Mouse (Mus musculus) lung, postnatal 14 days (tissue): ENCODE results near the gene Arrdc2.
A peak's percentile ranks its signal among the peaks of the same experiment; 100 is the strongest.

Experiments used
- DNase-seq: peaks from one replicate; pipeline ENCODE4 v3.0.0; 2021

Arrdc2 gene

DNA sequence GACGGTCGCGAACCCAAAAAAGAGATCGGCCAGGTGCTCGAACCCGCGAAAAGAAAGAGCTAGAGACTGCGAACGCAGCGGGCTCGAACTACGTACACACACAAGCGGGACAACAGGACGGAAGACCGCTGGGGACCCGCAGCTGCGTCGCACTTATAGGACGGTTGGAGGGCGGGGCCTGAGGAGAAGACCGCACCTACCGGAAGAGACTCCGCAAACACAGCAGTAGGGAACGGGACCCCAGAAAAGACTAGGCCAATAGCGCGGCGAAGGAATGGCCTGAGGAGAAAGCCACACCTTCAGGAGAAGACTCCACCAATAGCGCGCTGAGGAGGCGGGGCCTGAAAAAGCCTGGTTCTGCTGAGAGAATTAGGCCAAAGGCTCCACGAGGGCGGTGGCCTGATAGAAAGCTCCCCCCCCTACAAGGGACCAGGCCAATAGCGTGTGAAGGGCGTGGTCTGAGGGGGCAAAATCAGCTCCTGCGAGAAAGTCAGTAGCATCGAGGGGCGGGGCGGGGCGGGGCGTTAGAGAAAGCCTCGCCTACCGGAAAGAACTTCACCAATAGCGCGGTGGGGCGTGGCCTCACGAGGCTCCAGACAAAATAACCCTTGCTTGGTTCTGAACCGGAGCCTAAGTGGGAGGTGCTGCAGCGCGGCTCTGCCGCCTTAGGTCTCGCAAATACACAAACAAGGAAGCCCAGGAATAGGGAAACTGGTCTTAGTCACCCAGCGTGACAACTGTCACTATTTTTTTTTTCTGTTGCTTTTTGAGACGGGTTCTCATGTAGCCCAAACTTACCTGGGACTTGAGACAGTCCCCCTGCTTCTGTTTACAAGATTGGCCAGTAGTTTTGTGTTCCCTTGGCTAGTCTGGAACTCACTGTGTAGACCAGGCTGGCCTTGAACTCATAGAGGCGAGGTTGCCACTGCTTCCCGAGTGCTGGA is at the start of gene Arrdc2:
TSS of gene Arrdc2 (minus strand) at position 313 of the 944 bp plus-strand sequence.
- DNase-seq: peak; percentile 99

- no peak for DNase-seq
These were observed 48.1 kb upstream of the Arrdc2 start for GRCm38 (mm10) chr8:70887669-70888068.

- peak; percentile 51 for DNase-seq
These were observed 46.1 kb upstream of the Arrdc2 start for GRCm38 (mm10) chr8:70885612-70886011.

GRCm38 (mm10) chr8:70884683-70885082 is 45.2 kb upstream of the Arrdc2 start:
- DNase-seq: no peak

GRCm38 (mm10) chr8:70884186-70884585 is 44.7 kb upstream of the Arrdc2 start:
- no peak for DNase-seq

- no peak for DNase-seq
These were observed 41.0 kb upstream of the Arrdc2 start for GRCm38 (mm10) chr8:70880546-70880945.

DNA sequence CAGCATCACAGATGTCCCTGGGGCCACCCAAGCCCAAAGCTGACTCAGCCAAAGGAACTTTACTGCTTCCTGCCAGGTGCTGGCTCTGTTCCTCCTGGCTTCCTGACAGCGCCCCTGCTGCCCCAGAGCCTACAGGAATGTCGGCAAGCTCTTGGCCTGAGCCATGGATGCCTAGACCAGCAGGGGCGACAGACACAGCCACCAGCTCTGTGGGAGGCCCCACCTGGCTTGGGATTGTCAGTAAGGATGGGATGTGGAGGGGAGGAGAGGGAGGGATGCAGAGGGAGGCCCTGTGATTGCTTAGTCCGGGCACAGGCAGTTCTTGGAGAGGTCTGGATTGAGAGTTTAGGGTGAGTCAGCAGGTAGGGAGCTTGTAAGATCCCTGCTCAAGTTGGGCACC is 40.6 kb upstream of the Arrdc2 start:
- no peak for DNase-seq

DNA sequence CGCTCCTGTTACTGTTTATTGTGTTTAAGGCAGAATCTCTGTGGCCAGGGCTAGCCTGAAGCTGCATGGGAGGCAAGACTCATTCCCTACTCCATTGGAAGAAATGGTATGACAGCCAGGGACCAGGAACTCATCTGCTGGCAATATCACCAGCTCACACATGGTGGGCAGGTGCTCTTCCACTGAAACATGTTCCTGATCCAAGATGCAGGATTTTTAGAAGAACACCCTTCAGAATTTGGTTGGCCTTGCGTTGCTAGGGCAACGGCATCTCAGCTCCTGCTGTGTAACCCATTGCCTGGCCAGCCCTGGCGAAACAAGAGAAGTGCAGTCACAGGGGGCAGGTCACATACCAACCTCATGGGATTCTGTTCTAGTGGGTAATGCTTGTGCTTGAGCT is 40.0 kb upstream of the Arrdc2 start:
- DNase-seq: no peak

DNA sequence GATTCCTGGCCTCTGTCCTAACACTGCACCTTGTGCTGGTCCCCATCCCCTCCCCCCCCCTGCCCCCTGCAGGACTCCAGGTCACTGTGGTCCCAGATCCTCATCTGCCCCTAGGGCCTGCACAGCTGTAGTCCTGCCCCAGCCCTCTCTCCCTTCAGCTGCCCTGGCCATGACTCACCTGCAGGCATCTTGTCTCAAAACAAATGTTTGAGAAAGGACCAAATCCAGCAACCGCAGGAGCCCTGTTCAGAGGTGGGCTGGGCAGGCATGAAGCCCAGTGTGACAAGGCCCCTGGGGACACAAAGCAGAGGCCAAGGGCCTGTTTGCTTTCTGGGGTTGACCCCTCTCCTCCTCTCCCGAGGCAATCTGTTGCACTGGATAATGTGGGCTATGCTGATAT is 38.7 kb upstream of the Arrdc2 start:
- DNase-seq: no peak

DNA sequence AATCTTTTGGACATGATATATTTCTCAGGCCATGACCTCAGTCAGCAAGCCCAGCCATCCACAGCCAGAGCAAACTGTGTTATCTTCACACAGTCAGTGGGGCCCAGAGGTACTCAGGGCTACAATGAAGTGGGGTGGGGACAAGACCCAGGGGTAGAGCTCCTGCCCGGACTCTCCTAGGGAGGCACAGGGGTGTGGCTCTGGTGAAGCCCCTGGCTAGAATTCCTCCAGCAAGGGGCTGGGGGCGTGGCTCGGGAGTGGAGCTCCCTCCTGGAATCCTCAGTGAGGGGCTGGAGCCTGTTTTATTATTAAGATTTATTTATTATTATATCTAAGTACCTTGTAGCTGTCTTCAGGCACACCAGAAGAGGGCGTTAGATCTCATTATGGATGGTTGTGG is 36.9 kb upstream of the Arrdc2 start:
- DNase-seq: no peak

DNA sequence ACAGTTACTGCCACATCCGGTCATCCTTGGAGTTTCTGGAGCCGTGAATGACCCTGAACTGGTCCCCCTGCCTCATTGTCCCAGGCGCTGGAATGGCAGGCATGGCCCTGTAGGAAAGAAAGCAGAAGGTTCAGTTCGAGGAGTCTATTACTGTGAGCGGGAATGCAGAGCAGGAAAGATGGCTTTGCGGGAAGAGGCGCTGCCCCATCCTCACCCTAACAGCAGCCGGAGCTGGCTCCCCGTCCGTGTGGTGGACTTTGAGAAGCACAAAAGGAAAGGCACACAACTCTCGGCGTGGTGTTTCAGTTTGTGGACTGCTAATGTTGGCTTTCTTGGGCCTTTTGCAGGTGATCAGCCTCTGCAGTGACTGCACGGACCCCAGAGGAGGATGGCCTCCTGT is 34.9 kb upstream of the Arrdc2 start:
- DNase-seq: no peak

DNA sequence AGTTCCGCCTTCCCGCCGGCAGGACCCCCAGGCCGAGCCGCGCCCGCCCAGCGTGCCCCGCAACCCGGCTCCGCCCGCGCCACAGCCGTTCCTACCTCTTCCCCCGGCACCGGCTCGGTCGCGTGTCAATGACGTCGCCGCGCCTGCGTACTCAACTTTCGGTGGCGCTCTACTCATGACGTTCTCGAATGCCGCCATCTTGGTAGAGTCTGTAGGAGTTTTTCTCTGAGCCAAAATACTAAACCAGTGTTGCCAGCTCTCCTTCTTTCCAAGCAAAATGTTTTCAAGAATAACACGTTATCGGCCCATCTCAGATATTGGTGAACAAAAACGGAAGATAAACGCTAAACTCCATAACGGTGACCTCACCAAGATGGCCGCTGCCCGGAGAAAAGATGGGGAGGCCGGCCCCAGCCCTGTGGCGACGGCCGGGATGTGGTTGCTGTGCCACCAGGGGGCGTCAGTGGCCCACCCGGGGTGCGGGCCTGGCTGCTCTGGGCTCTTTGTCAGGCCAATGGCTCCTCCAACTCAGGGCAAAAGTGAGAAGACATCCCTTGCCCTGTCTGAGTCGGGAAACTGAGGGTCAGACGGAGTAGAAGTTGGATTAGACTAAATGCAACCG is 34.0 kb upstream of the Arrdc2 start, which contains the start of gene Ccdc124:
TSS of gene Ccdc124 (minus strand) at position 572 of the 622 bp plus-strand sequence.
- DNase-seq: peak; percentile 97

GRCm38 (mm10) chr8:70872643-70873363 is 33.3 kb upstream of the Arrdc2 start:
- no peak for DNase-seq

DNA sequence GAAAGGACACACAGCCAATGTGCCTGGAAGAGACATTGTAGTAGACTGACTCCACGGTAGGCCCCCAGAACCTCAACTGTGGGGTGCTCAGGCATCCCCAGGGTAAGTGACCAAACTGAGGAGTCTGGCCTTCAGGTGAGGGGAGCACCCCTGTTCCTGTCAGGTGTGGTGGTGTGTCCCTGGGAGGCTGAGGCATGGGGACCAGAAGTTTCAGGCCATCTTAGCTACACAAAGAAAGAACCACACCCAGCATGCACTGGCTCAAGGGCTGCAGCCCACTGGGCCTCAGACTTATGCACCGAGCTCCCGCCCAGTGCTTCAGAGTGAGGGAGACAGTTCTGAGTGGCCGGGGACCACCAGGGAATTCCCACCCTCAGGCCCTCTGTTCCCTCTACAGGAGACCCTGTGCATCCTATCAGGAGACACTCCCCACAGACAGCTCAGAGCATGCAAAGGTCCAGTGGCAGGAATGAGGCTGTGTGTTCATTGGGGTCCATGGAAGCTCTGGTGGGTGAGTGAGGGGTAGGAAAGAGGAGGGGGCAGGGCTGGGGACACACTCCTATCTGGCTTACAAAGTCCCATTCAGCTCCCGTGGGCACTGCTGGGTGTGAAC is 31.8 kb upstream of the Arrdc2 start:
- no peak for DNase-seq

DNA sequence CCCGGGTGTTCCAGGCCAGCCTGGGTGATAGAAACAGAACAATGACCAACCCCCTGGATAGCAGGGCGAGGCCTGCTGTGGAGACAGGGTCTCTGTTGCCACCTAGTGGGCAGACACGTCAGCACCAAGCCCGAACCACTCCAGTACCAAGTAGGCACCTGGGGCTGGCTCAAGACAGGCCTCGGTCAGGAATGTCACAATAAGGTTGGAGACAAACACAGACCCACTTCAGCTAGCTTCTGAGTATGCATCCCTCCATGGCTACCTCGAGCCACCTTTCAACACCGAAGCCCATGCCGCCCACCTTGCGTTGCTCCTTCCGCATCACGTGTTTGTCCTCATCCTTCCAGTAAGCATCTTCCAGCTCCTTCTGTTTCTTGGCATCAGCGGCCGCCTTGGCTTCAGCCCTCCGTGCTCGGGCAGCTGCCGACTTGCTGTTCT is 30.1 kb upstream of the Arrdc2 start:
- DNase-seq: peak; percentile 85

DNA sequence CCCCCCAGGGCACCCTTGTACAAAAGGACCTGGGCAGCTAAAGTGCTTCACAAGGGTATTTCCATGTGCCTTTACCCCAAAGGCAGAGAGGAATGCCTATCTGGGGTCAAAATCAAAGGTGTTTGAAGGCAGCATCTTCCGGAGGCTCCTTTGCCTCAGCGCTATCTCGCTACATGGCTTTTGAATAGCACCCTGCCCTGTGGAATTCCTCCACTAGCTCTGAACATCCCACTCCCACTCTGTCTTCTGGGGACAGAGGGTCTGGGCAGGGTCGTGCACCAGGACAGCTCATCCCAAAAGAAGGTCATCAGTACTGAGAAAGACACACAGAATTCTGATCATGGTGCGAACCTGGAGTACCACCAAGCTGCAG is 29.7 kb upstream of the Arrdc2 start:
- no peak for DNase-seq

DNA sequence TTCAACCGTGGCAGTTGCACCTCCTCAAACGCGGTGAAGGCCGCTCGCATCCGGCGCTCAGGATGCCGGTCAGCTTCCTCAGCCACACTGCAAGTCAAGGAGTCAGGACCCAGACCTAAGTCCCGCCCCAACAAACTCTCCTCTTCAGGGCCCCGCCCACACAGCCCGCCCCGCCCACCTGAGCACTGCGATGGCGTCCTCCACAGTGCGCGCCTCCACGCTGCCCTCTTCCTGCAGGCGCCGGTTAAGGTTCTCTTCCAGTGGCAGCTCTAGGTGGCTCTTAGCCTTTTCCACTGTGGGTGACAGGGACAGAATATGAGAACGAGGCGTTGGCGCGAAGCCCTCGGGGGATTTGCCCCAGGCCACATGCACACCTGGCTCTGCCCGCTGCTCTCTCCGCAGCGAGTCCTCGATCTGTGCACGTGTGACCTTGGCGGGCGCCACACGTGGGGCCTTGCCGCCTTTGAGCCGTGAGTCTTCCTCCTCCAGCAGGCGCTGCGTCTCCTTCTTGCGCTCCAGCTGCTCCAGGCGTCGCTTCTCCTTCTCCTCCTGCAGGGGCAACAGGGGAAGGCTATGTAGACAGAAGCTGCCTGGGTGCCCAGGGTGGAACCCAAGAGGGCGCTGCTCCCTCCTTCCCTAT is 29.2 kb upstream of the Arrdc2 start:
- DNase-seq: peak; percentile 57

DNA sequence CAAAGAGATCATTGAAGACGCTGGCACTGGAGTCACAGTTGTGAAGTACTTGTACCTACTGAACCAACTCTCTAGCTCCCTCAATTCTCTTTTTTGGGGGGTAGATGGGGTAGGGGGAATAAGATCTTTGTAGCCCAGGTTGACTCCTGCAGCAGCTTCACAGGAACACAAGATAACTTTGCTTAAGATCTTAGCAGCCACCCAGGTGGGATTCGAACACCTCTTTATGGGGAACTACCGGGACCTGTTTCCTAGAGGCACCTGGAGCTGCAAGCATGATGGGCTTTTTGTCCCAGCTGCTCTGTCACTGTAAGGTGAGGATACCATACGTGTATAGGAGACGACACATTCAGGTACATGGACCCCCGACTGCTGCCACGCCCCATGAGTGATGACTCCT is 27.0 kb upstream of the Arrdc2 start:
- no peak for DNase-seq

DNA sequence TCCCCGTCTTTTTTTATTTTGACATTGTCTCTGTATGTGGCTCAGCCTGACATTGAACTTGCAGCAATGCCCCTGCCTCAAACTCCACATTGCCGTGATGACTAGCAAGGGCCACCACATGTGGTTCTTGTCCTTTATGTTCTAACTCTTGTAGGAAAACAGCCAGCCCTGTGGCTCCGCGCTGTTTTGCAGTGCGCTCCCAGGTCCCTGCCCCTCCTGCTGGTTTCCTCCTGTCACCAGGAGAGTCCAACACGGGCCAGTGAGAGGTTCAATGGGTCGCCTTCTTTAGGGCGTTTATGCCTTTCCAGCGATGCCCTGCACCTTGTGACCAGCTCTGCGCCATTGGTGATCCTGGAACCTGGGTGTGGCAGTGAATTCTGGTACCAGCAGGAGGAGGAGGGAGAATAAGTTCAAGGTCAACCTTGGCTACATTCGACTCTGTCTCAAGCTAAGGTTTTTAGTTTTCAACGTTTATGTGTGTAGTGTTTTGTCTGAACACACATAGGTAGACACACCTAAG is 26.5 kb upstream of the Arrdc2 start:
- DNase-seq: peak; percentile 22

GRCm38 (mm10) chr8:70865350-70866000 is 26.0 kb upstream of the Arrdc2 start:
- DNase-seq: peak; percentile 99

DNA sequence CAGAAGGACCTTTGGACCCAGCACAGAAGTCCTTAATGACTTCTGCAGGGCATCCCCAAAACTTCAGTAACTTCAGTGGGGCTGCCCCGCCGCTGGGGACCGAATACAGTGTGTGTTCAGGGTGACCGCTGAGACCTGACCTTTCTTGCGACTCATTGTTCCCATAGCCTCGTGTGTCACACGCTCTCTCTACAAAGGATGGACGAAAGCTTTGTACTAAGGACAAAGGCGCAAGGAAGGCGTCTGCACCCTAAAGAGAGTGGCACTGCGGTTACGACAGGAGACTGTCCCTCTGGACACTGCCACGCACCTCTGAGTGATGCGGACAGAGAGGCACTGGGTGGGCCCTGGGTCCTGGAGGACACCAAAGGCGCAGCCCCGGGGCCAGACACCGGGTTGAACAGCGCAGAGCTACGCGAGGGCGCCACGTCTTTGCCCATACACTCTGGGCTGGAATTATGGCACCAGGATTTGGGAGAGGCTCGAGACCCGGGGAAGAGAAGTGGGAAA is 25.2 kb upstream of the Arrdc2 start:
- DNase-seq: no peak
